Mouse (Mus musculus): ENCODE results near the gene Prkch.

DNA sequence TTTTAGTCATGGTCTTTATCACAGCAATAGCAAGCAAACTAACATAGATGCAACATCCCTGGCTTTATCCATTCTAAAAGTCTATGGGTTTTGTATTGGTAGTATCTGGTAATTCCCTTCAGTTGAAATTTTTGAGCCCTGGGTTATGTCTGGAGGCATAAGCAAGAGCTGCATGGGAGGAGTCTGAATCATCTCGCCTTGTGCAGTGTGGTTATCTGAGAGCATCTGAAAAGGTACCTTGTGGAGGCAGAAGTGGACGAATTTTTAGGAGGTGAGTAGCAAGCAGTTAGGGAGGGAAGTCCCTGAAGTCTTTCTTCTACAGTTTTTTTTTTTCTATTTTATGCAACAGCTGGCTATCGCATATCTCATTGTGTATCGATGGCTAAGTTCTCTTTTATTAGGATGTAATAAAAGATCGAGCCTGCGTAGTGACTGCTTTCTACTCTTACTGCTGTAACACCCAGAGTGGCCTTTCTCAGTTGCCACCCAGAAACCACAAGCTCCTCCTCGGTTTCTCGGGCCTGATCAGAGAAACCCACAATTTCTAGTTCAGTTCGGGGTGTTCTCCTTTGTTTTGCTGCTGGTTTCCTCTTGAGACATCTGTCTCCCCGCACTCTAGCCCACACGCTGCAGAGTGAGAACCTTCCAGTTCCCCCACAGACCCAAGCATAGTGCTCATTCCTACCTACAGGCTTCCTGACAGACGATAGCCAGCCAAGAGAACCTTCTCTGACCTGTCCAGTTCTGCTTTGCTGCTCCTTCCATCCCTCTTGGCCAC lies 8.6 kb downstream of the Prkch start:
- TF ChIP-seq CTCF (IDR thresholded peaks at IDR 0.05; ENCODE audit: borderline replicate concordance, insufficient read depth, low read depth, low read length) (no peak), POLR2A (IDR thresholded peaks at IDR 0.05; ENCODE audit: borderline replicate concordance, insufficient read depth, low read length) (no peak)
